Mouse (Mus musculus) thymus, adult 2 months (tissue): Measurements from ENCODE around the gene Clstn3. TPM values are rescaled to one million over a fixed set of nuclear protein-coding genes. Genes with fewer than 3 reads are reported as not detected.
"Not testable (repeated sequence)": the region's sequence is repeated elsewhere in the genome, so short reads cannot be mapped to it uniquely, and the experiment has no call there.

ENCODE experiments used
- DNase-seq: peaks from one replicate; pipeline ENCODE4 v3.0.0; 2021
- H3K27ac ChIP-seq: fragments of 200-500 bp; 2 replicates; pipeline ENCODE4 v1.5.1; 2012; ENCODE audit warnings: low read length, control low read depth; ENCODE audit not compliant: control insufficient read depth, insufficient read depth
- H3K27me3 ChIP-seq: fragments of 200-500 bp; 2 replicates; pipeline ENCODE4 v1.6.1; 2012; ENCODE audit warnings: mild to moderate bottlenecking, low read length, moderate library complexity, mixed read lengths; ENCODE audit not compliant: control insufficient read depth, insufficient read depth
- H3K36me3 ChIP-seq: fragments of 200-500 bp; 2 replicates; pipeline ENCODE4 v1.6.1; 2012; ENCODE audit warnings: mild to moderate bottlenecking, low read length, moderate library complexity; ENCODE audit not compliant: control insufficient read depth, insufficient read depth
- H3K4me1 ChIP-seq: fragments of 200-500 bp; replicated peaks from 2 replicates; pipeline ENCODE4 v1.6.1; 2012; ENCODE audit warnings: low read length; ENCODE audit not compliant: control insufficient read depth, insufficient read depth
- H3K4me3 ChIP-seq: fragments of 200-500 bp; 2 replicates; pipeline ENCODE4 v1.5.1; 2012; ENCODE audit warnings: mild to moderate bottlenecking, low read length, control low read depth, moderate library complexity; ENCODE audit not compliant: control insufficient read depth, insufficient read depth
- CTCF ChIP-seq: fragments of 200-500 bp; IDR thresholded peaks from 2 replicates; pipeline ENCODE4 v1.5.1; 2012; ENCODE audit warnings: mild to moderate bottlenecking, control low read depth, low read length, moderate library complexity, borderline replicate concordance; ENCODE audit not compliant: control insufficient read depth, poor library complexity, insufficient read depth; ENCODE audit errors: extremely low read depth
- POLR2A ChIP-seq: fragments of 200-500 bp; IDR thresholded peaks from 2 replicates; pipeline ENCODE4 v1.6.1; 2012; ENCODE audit warnings: mild to moderate bottlenecking, low read length, control low read depth, moderate library complexity; ENCODE audit not compliant: control insufficient read depth, poor library complexity, insufficient read depth; ENCODE audit errors: extremely low read depth
- WGBS: fragments of 180-500 bp; shearing (Covaris S2); methylation state at CpG from one replicate; pipeline ENCODE4 v1.1.7; 2018; 5-methylcytosine and 5-hydroxymethylcytosine counted together
- polyA plus RNA-seq: library from polyadenylated mRNA; depleted of rRNA; stranded (reverse); fragments of >200 nt; gene quantifications from 2 replicates; pipeline ENCODE4 v1.2.3, GENCODE M21; 2012

Gene Clstn3
- polyA plus RNA-seq, 1 experiment, result 9.0 TPM

GRCm38 (mm10) chr6:124491427-124491826 lies 26.8 kb upstream of the Clstn3 start:
- Histone ChIP-seq H3K4me1 (peaks cover 5% of the 10 kb centered on the region; the same call in 1 of the 2 replicates), H3K4me3 (no peak overlapping the region), H3K27ac (no peak overlapping the region), H3K36me3 (no peaks in the 10 kb centered on the region), H3K27me3 (no peaks in the 10 kb centered on the region)
- WGBS, result 3% methylated on average over 6 of the region's 6 CpGs
- DNase-seq, result no peak
- no peak for TF ChIP-seq POLR2A
- TF ChIP-seq CTCF, result no peak

GRCm38 (mm10) chr6:124488952-124489351 lies 24.4 kb upstream of the Clstn3 start:
- 91% methylated on average over 4 of the region's 4 CpGs for WGBS
- Histone ChIP-seq H3K36me3 (no peaks in the 10 kb centered on the region), H3K27ac (no peak overlapping the region), H3K4me3 (no peak overlapping the region), H3K4me1 (peaks cover 5% of the 10 kb centered on the region; the same call in 1 of the 2 replicates), H3K27me3 (no peaks in the 10 kb centered on the region)
- DNase-seq, result no peak
- no peak for TF ChIP-seq CTCF
- TF ChIP-seq POLR2A, result no peak

GRCm38 (mm10) chr6:124487509-124487908 lies 22.9 kb upstream of the Clstn3 start:
- Histone ChIP-seq H3K27me3 (no peaks in the 10 kb centered on the region), H3K4me1 (peaks cover 5% of the 10 kb centered on the region; the same call in 1 of the 2 replicates), H3K27ac (no peak overlapping the region), H3K36me3 (no peaks in the 10 kb centered on the region), H3K4me3 (no peak overlapping the region)
- TF ChIP-seq POLR2A, result no peak
- no peak for TF ChIP-seq CTCF
- 20% methylated on average over 2 of the region's 2 CpGs for WGBS
- no peak for DNase-seq

- no peak for DNase-seq
- H3K4me3 ChIP-seq, result no peak overlapping the region
- no peak for TF ChIP-seq CTCF
- TF ChIP-seq POLR2A, result no peak
- H3K4me1 ChIP-seq, result no peaks in the 10 kb centered on the region
- no peak overlapping the region for H3K27ac ChIP-seq
- no peaks in the 10 kb centered on the region for H3K36me3 ChIP-seq
- WGBS, result 93% methylated on average over 21 of the region's 21 CpGs
- H3K27me3 ChIP-seq, result no peaks in the 10 kb centered on the region
These were observed 21.0 kb upstream of the Clstn3 start for GRCm38 (mm10) chr6:124485414-124486144.

GRCm38 (mm10) chr6:124484851-124485250 lies 20.3 kb upstream of the Clstn3 start:
- Histone ChIP-seq H3K36me3 (no peaks in the 10 kb centered on the region), H3K4me1 (no peaks in the 10 kb centered on the region), H3K4me3 (no peak overlapping the region), H3K27ac (no peak overlapping the region), H3K27me3 (no peaks in the 10 kb centered on the region)
- TF ChIP-seq CTCF (no peak), POLR2A (no peak)
- WGBS, result 80% methylated on average over 7 of the region's 7 CpGs
- no peak for DNase-seq

- H3K27me3 ChIP-seq, H3K27ac ChIP-seq, H3K36me3 ChIP-seq, H3K4me3 ChIP-seq, DNase-seq, H3K4me1 ChIP-seq: not testable (repeated sequence)
- WGBS, result 85% methylated on average over 3 of the region's 3 CpGs
These were observed 19.2 kb upstream of the Clstn3 start for GRCm38 (mm10) chr6:124483831-124484230.

- Histone ChIP-seq H3K4me3 (no peak overlapping the region), H3K4me1 (peaks cover 3% of the 10 kb centered on the region; the same call in 1 of the 2 replicates), H3K27me3 (no peaks in the 10 kb centered on the region), H3K27ac (no peak overlapping the region), H3K36me3 (no peaks in the 10 kb centered on the region)
- TF ChIP-seq POLR2A (no peak), CTCF (no peak)
- peak; percentile 46 for DNase-seq
- WGBS, result 47% methylated on average over 6 of the region's 6 CpGs
These were observed 17.0 kb upstream of the Clstn3 start for GRCm38 (mm10) chr6:124481571-124481970.
